ENCODE assay signal across 14 mouse cellular contexts in the genomic region with DNA sequence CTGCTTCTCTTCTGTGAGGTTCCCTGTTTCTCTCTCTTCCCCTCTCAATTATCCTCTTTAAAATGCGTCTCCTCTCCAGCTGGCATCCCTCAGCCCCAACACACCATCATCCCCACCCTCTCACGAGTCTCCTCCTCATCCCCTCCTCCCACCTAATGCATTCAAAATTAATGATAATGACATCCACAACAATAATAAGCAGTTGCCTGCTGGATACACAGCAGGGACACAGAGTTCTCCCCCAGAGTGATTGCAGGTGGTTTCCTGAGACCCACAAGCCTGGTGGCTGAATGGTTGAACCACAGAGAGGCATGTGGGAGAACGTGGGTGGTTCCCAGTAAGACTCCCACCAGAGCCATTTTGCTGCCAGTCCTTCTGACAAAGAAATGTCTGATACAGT.
DNase-seq lines count a peak whose midpoint lies in the region; ATAC-seq and TF ChIP-seq lines count a peak whose summit lies in the region.
"Had no signal": no experiment of that assay in that cellular context is flagged by ENCODE, and none has a peak within 500 bp of the region (broad histone marks: within the 10 kb centered on the region; RNA-seq: fewer than 3 reads in every experiment).

No protein-coding gene starts in this region.

- H3K4me2 ChIP-seq in kidney, postnatal 0 days (ENCODE audit: low read length): no peak overlapping the region
- no peak overlapping the region for H3K4me2 ChIP-seq in forebrain, embryonic 16.5 days (ENCODE audit: low read length)
- H3K4me2 ChIP-seq: stomach, embryonic 15.5 days had no signal

- H3K36me3 ChIP-seq in kidney, postnatal 0 days (ENCODE audit: insufficient read depth, low read length): no peaks in the 10 kb centered on the region
- no peaks in the 10 kb centered on the region for H3K36me3 ChIP-seq in forebrain, embryonic 16.5 days (ENCODE audit: control insufficient read depth, insufficient read depth)
- H3K36me3 ChIP-seq: heart, embryonic 10.5 days; stomach, embryonic 15.5 days had no signal

- H3K9me3 ChIP-seq in kidney, postnatal 0 days (replicated peaks; ENCODE audit: low read length): no peaks in the 10 kb centered on the region
- H3K9me3 ChIP-seq in forebrain, embryonic 16.5 days (ENCODE audit: control insufficient read depth, low read length): no peaks in the 10 kb centered on the region
- H3K9me3 ChIP-seq: heart, embryonic 10.5 days; stomach, embryonic 15.5 days had no signal

- no peaks in the 10 kb centered on the region for H3K4me1 ChIP-seq in kidney, postnatal 0 days (replicated peaks; ENCODE audit: insufficient read depth, low read length)
- peaks cover 4% of the 10 kb centered on the region for H3K4me1 ChIP-seq in forebrain, embryonic 16.5 days (replicated peaks; ENCODE audit: control insufficient read depth, insufficient read depth, low read length)
- H3K4me1 ChIP-seq: heart, embryonic 10.5 days had no signal

- WGBS in kidney, postnatal 0 days: 21% methylated on average over 3 of the region's 3 CpGs
- 27% methylated on average over 3 of the region's 3 CpGs for WGBS in forebrain, embryonic 16.5 days

- H3K9ac ChIP-seq in kidney, postnatal 0 days (ENCODE audit: low read depth, low read length): no peak overlapping the region
- no peak overlapping the region for H3K9ac ChIP-seq in forebrain, embryonic 16.5 days (replicated peaks; ENCODE audit: low read depth, low read length)
- H3K9ac ChIP-seq: stomach, embryonic 15.5 days had no signal

- no peak for DNase-seq in kidney, postnatal 0 days (ENCODE audit: low spot score)
- DNase-seq in kidney, postnatal 10 days: no peak
- DNase-seq in brain, embryonic 14.5 days (ENCODE audit: low read depth): peak; percentile 64
- DNase-seq in layer of hippocampus, adult 8-10 months (ENCODE audit: low spot score in 2 of 2): peak; percentile 59 to 66
- DNase-seq in urinary bladder, adult 2 months (ENCODE audit: low spot score): no peak
- no peak for DNase-seq in gastrocnemius, postnatal 10 days
- DNase-seq: right cerebral cortex, adult 18-20 months had no signal

- H3K4me3 ChIP-seq in kidney, postnatal 0 days (replicated peaks; ENCODE audit: low read depth, low read length): no peak overlapping the region
- H3K4me3 ChIP-seq in forebrain, embryonic 16.5 days (replicated peaks; ENCODE audit: low read length): no peak overlapping the region
- H3K4me3 ChIP-seq: heart, embryonic 10.5 days; stomach, embryonic 15.5 days had no signal

- no peak for TF ChIP-seq CTCF in kidney, postnatal 0 days (IDR thresholded peaks at IDR 0.05; ENCODE audit: low read depth)
- no peak for TF ChIP-seq CTCF in brain, embryonic 14.5 days (IDR thresholded peaks at IDR 0.05; ENCODE audit: borderline replicate concordance, extremely low read depth, insufficient read depth, insufficient read length)

- no peaks in the 10 kb centered on the region for H3K27me3 ChIP-seq in kidney, postnatal 0 days (ENCODE audit: insufficient read depth, low read length)
- H3K27me3 ChIP-seq in forebrain, embryonic 16.5 days (replicated peaks; ENCODE audit: control insufficient read depth, insufficient read depth, low read length): no peaks in the 10 kb centered on the region
- H3K27me3 ChIP-seq: Patski; stomach, embryonic 15.5 days had no signal

- no peak for TF ChIP-seq POLR2A in brain, embryonic 14.5 days (IDR thresholded peaks at IDR 0.05; ENCODE audit: borderline replicate concordance, extremely low read depth, insufficient read depth, insufficient read length, poor library complexity, severe bottlenecking)

- H3K27ac ChIP-seq in kidney, postnatal 0 days: peak overlapping the region; percentile 57; the same call in 1 of the 2 replicates
- no peak overlapping the region for H3K27ac ChIP-seq in forebrain, embryonic 16.5 days (ENCODE audit: low read length)
- H3K27ac ChIP-seq: heart, embryonic 10.5 days; stomach, embryonic 15.5 days had no signal

- ATAC-seq in kidney, postnatal 0 days (replicated peaks; ENCODE audit: low FRiP score, low read depth): peak; percentile 53; the same call in 1 of the 2 replicates
- ATAC-seq in forebrain, embryonic 16.5 days: peak; percentile 75
- ATAC-seq in erythroblast, adult 5-6 weeks (replicated peaks; ENCODE audit: low FRiP score, poor library complexity, severe bottlenecking): no peak
- ATAC-seq: CD4-positive, CD25-positive, alpha-beta regulatory T cell, adult 4 months; inflammation-experienced regulatory T-cells, adult 6 months; Patski had no signal

Comparison
In these comparisons a context has a peak if more than half of its experiments do, and no peak if none do; other contexts are left out.
1. DNase-seq: peak in brain, embryonic 14.5 days (single experiment) and layer of hippocampus, adult 8-10 months (2 of 2); none in kidney, postnatal 0 days (single experiment), kidney, postnatal 10 days (single experiment), urinary bladder, adult 2 months (single experiment) and gastrocnemius, postnatal 10 days (single experiment).